Mouse (Mus musculus): ENCODE data around the gene Cap2.

Cap2 gene

DNA sequence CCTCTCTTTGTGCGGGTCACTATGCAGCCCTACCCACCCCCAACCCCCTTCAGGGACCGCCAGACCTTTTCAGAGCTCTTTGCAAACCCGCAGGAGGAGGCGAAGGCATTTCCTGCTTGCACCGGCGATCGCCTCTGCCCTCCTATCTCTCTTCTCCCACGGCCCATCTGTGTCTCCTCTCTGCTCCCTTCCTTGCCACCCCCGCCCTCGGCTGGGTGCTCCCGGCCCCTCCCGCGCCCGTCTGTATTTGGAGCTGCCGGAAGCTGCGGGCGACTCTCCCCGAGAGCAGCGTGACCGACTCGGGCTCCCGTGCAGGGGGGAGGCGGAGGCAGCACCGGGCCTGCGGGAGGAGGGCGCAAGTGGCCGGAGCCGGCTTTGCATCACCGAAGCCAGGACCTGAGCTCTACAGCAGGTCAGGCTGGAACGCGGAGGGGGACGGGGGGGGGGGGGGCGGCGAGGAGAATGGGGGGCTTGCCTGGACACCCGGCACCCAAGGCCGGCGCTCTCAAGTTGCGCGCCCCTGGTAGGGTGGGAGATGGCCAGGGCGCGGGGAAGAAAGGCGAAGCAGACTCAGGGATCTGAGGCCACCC is at the start of gene Cap2:
Cap2 (plus strand) TSS at position 49 of the 590 bp plus-strand sequence.
- peak; percentile 75 for DNase-seq

DNA sequence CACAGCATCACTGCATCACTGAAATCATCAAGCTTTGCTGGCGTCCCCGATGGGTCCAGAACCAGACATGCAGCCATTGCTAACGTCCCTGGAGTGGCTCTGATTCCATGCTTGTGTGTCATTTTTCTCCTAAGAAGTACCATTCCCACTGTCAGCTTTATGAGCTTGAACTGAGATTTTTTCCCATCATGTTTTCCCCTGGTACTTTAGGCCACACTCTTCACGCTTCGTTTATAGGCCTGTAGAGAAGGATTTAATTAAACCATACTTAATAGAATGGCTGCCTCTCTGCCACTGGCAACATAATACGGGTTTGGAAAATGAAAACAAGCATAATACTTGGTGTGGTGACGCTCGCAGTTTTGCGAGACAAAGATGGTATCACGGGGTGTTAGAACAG is 42.1 kb upstream of the Cap2 start:
- no peak for DNase-seq

DNA sequence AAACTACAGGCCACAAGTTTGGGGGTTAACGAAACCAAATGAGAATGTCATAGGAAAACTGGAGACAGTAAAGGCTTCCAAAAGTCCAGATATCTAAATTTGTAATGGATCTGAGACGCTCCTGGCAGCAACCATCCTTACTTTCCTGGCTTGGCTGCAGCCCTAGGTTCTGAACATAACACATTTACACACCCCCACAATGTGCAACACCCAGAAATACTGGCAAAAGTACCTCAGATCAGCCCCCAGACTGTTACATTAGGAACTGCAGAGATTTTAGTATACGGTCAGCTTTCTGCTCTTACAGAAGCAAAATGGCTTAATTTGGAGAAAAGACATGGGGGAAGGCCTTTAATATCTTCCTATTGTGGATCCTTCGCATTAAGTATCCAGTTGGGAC is 39.4 kb upstream of the Cap2 start:
- DNase-seq = no peak

DNA sequence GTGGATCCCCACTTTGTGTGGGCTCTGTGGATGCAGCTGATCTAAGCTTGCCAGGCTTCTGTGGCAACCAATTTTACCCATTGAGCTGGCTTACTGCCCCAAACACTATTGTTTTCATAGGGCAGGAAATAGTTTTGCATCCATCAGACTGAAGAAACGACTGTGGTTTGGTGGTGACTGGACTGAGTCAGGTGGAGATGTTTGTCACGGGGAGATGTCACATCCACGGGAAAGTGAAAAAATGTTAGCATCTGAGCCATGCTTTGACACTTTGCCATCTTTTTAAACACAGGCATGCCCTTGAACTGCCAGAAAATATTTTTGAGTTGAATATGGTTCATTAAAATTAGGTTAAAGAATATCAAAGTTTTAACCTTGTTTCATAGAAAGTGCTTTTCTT is 37.9 kb upstream of the Cap2 start:
- no peak for DNase-seq

DNA sequence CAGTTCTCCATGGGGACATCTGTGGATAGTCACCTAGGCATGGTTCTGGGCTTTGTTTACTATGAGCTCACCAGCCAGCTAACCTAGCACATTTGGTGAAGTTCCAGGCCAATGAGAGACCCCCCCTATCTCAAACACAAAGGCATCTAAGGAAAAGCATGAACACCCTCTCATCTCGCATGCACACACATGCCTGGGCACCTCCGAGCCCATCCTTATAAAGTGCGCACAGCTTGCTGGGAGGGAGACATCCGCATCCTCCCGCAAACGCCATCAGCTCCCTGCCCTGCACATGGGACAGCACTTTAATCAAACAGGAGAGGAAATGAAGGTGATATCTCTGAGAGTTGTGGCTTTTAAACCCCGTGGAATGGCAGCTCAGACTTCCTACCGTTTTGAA is 33.4 kb upstream of the Cap2 start:
- DNase-seq = no peak

DNA sequence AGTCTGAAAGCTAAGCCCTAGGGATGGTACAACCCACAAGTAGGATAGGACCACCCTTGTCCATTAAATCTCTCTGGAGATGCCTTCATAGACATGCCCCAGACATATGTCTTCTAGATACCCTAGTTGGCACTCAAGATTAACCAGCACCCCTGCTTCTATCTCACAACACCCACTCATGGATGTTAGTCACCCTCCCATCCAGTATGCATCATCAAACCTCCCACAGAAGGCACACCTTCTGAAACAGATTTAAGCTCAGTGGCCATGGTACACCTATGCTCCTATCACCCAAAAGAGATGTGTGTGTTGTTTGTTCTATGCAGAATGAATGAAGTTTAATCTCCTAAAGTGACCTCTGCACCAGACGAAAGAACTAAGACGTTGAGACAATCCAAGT is 32.1 kb upstream of the Cap2 start:
- DNase-seq = no peak

DNA sequence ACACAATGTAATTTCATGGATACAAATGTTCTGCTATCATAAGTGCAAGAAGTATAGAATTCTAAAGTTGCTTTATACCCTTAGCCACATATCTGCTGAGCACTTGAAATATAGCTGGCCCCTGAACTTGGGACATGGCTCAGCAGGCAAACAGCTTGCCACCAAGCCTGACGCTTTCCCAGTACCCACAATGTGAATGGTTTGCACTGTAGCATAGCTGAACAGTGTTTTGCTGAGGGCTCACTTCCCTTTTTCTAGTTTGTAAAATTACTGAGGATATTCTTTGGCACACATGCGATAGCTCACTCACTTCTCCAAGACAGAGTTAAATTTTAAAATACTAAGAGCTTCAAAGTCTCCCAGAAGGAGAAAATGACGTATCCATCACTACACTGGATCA is 20.4 kb upstream of the Cap2 start:
- no peak for DNase-seq

DNA sequence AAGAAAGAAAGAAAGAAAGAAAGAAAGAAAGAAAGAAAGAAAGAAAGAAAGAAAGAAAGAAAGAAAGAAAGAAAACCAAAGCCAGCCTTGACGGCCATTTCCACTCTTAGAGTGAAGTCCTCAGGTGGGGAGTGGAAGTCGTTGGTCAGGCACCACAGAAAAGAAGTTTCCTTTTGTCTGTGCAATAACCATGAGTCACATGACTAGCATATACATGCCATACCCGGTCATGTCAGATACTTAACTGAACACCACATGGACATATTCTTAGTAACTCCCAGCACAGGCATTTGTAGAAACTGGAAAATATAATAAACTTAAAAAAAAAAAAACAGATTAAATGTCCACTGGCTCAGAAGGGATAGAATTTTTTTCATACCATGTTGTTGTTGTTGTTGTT is 16.0 kb upstream of the Cap2 start:
- DNase-seq = no peak

DNA sequence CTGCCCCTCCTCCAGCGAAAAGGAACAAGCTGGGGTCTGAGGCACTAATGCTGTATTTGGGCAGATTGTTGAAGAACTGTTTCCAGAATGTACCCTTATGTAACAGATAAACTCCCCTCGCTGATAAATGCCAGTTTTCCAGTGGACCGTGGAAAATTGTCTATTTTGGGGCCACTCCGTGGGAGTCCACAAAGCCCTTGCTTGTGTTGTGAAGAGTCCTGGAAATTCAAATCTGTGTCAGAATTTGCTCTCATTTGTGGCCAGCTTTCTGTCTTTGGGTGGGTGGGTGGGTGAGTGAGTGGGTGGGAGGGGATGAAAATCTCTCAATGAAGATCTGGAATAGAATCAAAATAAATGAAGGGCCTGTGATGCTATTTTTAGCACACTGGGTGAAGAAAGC is 13.5 kb upstream of the Cap2 start:
- no peak for DNase-seq

DNA sequence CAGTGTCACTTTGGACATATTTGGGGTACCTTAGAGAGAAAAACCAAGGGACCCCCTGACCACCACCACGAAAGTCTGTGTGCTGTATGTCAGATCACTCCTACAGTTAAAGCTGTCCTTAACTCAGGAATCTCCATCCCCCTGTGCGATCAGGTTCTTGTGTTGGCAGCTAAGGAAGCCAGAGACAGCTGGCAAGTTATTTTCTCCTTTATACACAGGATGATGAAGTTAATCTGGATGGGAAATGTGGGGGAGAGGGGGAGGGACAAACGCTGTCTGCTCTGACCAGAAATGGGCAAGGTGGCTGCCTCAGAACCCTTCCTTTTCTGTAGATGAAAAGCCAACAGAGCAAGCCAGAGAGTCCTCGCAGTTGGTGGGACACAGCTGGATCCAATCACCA is 11.0 kb upstream of the Cap2 start:
- no peak for DNase-seq

DNA sequence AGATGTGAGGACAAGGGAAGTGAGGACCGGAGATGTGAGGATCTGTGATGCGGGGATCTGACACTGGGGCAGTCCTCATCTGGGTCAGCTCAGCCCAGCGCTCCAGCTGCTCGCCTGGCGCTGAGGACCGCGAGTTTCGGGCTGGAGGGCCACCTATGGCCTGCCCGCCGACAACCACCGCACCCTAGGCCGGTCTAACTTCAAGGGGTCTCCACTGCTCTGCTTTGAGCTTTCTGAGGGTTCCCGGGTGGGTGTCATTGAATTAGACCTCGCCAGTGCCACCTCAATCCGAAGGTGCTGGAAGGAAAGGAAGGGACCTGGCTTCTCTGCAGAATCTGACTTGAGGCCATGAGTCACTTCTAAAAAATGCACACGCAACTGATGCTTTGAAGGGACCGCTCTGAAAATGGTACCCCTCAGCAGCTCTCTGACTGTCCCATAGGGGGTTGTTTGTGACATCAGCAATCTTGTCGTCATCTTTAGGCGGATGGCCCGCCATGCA is 793 bp downstream of the Cap2 start:
- no peak for DNase-seq

DNA sequence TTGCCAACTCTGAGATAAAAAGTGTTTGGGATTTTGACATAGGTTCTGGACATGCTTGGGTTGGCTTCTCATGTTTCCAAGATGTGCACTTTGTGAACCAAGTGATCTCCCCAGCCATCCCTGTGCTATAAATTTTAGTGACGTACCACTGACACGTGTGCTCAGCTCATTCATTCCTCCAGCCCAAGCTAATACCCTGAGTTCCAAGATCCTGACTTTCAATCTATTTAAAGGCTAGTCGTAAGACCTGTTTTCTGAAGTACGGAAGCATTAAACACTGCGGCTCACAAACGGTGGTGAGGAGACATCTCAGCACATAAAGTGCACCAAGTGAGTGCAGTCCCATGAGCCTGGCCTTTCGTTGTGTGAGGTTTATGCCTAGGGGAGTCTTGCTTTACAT is 6.3 kb downstream of the Cap2 start:
- DNase-seq = no peak

DNA sequence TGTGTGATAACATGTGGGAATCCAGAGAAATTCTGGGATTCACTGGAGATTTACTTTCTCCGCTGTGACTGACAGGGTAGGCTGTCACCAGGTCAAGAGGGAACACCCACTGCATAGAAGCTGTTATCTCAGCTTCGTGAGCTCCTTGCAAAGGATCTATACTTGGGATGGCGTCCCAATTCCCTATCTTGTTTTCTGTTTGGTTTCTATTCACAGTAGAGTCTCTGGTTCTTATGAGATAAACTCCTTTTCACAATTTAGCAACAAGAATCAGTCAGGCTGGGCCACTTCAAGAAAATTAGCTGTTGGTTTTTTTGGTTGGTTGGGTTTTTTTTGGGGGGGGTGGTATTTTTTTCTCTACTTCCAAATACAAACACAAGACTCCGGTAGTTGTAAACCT is 7.2 kb downstream of the Cap2 start:
- no peak for DNase-seq

DNA sequence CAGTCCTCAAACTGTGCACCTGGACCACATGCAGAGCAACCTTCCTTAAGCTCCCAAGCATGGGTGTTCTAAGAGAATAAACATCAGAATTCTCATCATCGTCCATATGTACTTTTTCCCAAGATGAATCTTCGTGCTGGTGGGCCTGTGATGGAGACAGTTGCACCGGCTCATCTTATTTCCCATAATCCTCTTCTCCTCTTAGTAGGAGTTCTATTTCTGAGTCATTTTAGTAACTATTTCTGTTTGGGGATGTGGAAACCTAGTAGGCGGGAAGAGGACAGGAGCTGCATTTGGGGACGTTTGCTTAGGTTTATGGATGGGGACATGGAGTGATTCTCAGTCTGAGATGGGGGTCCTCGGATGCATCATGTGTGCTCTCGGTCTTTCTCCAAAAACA is 8.8 kb downstream of the Cap2 start:
- DNase-seq = no peak

DNA sequence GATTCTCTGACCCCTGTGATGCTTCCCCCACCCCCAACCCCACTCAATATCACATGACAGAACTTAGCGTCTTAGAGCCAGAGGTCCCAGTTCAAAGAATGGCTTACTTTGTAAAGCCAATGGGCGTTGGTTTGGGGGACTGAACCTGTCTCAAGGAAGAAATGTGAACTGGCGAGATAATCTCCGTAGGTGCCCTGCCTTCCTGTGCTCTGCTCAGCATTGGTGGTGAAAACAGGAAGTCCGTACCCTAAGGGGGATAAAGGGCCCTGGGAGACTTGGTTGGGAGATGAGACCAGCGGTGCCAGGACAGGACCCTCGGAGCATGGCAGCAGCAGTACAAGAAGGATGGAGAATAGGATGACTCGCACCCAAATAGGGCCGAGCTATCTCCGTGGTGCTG is 12.8 kb downstream of the Cap2 start:
- no peak for DNase-seq

DNA sequence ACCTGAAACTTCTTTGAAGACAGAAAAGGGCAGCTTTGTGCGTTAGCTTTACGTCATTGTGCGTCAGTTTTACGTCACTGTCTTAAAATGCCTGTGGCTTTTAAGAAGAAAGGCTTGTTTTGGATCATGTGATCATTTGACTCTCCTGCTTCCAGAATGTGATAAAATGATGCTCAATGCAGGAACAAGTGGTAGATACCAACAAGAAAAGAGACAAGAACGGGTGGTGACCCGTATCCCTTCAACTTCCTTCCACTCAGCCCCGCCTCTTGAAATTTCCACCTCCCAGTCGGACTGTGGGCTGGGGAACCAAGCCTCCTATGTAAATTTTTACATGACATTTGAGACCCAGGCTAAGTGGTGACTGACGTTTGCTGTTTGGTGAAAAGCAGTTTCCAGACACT is 13.5 kb downstream of the Cap2 start:
- DNase-seq = peak; percentile 57

DNA sequence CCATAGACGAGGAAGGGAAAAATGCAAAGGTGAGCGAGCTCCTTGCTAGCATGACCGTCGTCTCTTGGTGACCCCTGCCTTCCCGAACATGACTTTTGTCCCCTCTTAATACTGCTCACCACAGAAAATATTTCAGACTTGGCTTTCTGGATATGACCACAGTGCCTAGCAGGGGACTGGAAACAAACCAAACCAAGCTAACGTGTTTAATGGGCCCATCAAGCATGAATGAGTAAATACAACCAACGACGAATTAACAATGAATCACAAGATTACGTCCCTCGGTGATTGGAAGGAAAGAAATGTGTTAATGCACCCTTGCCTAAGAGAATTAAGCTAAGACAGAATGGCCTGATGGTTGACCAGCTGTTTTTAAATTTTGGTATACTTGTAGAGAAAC is 13.9 kb downstream of the Cap2 start:
- DNase-seq = no peak

DNA sequence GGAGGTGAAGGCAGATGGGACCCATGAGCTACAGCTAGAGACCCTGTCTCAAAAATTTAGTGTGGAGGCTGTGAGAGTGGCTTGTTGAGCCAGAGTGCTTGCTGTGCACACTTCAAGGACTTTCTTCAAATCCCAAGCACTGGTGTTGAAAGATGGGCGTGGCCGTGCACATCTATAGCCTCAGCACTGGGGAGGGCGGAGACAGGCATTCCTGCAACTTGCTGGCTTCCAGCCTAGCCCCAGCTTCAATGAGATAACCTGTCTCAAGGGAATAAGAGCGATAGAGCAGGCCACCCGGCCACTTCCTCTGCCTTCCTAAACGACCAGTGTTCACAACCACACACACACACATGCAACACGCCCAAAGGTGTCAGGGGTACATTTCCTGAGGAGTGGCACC is 14.5 kb downstream of the Cap2 start:
- peak; percentile 88 for DNase-seq

DNA sequence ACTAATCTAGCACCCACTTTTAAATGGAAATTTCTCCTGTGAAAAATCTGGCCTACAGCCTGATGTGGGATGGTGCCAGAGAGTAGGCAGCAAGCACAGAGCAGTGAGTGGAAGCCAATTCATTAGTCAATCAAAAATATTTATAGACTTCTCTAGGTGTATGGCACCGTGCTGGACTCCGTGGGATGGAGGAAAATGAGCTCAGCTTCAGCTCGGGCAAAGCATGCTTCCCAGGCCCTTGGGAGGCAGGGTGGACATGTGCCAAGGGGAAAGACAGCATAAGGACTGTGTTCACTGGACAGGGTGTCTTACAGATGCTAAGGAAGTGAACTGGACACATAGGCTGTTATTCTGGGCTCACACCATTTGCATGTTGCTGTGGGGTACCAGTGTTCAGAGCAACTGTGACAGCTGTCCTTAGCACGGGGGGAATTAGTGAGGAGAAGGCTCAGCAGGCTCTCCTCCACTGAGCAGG is 15.6 kb downstream of the Cap2 start:
- no peak for DNase-seq

DNA sequence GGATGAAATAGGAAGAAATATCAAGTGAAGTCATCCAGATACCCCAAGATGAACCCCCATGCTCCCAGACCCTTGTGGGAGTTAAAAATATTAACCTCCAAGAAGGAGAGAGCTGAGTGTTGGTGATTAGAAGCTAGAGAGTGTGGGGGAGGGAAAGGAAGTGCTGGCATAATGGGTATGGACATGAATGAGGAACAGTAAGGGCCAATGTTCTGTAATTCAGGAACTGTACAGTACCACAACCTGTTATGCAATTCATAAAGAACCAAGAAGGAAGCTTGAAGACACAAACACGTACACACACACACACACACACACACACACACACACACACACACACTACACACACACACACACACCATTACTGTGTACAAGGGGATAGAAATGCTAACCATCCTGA is 19.8 kb downstream of the Cap2 start:
- no peak for DNase-seq

DNA sequence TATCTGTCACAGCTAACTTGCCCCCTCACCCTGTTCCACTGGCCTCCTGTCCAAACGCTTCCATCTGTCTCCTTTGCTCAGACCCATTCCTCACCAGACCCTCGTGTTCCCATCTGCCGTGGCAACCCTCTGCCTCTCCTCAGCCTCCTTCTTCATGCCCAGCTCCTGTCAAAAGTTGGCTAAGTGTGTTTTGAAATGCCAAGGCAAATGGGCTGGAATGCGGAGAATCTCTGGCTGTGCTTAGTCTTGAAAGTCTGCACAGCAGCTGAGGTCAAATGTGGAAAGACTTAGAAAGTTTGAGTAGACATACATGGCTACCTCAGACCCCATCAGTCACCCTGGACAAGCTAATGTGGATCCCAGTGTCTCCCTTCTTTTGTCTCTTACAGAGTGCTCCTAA is 21.1 kb downstream of the Cap2 start:
- peak; percentile 22 for DNase-seq

DNA sequence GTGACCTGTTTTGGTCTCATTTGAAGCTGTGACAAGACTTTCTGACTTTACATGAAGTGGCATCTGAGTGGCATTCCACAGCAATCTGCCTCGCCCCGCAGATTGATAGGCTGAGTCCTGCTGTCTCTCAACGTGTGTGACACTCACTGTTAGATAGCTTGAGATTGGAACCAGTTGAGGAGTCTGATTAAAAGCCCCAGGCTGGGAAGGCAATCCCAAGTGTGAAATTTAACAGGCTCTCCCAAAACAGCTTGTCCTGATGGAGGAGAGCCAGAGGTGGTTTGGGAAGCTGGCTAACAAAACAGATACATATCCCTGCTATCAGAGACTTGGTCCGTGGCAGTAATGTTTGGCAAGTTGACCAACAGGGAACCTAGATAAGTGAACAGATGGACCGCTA is 21.6 kb downstream of the Cap2 start:
- DNase-seq = no peak

DNA sequence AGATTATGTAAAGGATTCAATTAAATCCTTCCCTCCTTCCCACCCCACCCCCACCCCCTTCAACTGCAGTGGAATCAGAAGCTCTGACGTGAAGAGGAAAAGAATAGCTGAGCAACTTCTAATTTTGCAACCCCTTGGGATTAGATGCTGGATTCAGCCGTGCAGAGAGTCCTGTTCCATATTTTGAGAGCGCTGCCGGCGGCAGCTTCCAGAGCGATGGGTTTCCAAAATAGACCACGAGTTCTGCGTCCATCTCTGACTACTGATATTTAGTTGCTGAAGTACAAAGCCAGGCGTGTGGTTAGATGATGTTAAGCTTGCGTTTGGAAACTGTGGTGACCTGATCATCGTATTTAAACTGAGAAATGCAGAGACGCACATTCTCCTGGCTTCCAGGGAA is 22.1 kb downstream of the Cap2 start:
- DNase-seq = no peak

DNA sequence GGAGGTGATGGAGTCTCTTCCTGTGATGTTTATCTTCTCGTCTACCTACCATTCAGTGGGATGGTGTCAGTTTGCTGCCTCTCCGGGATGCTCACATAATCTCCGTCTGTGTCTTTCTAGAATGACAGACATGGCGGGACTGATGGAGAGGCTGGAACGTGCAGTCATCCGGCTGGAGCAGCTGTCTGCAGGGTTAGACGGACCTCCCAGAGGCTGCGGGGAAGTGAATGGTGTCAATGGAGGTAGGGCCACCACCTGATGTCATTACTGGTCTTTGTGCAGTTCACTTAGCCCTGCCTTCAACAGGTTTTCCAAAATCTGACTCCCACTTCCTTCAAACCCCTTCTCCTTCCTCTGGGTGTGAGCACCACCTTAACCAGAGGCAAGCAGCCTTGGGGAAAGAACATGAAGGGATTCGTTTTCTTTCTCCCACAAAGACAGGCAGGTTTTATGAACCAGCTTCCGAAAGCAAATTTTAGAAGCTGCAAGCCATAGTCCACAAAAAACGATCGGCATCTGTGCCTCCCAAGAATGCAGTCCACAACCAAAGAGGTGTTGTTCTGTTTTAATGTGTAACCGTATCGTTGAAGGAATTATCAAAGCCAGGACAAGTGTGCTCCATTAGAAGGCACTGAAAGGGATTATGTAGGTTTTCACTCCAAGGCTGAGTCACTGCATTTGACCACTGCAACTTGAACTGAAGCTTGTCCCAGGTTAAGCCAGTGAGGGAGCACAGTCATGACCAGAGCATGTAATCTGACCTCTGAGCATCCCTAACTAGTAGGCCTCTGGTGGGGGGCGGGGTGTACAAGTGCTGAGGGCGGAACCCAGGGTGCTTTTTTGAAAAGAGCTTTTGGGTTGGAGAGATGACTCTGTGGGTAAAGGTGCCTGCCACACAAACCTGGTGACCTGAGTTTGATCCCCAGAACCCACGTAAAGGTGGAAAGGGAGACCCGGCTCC is 23.9 kb downstream of the Cap2 start:
- no peak for DNase-seq

Data from lung, postnatal 36 days (tissue).